Mouse (Mus musculus) layer of hippocampus, adult 2 months (tissue): ENCODE measurements at regions not wholly inside any gene's neighbourhood (a gene's known extent, or its start where the extent isn't known, plus 50 kb on each side); places are given as distances from the start of the nearest gene placed in this dataset.

ENCODE experiments used
- DNase-seq, 2 experiments: peaks; one replicate each; pipeline ENCODE4 v3.0.0; 2022; ENCODE audit warnings: low spot score in 2 of 2
- H3K27ac ChIP-seq: fragments of 200-600 bp; 2 replicates; pipeline ENCODE4 v1.8.1; 2022
- H3K4me3 ChIP-seq: fragments of 200-600 bp; 2 replicates; pipeline ENCODE4 v1.8.1; 2022; ENCODE audit warnings: mild to moderate bottlenecking
- CTCF ChIP-seq: fragments of 200-600 bp; conservative IDR thresholded peaks from 2 replicates; pipeline ENCODE4 v1.8.1; 2022; ENCODE audit warnings: antibody characterized with exemption, mild to moderate bottlenecking, moderate library complexity

DNA sequence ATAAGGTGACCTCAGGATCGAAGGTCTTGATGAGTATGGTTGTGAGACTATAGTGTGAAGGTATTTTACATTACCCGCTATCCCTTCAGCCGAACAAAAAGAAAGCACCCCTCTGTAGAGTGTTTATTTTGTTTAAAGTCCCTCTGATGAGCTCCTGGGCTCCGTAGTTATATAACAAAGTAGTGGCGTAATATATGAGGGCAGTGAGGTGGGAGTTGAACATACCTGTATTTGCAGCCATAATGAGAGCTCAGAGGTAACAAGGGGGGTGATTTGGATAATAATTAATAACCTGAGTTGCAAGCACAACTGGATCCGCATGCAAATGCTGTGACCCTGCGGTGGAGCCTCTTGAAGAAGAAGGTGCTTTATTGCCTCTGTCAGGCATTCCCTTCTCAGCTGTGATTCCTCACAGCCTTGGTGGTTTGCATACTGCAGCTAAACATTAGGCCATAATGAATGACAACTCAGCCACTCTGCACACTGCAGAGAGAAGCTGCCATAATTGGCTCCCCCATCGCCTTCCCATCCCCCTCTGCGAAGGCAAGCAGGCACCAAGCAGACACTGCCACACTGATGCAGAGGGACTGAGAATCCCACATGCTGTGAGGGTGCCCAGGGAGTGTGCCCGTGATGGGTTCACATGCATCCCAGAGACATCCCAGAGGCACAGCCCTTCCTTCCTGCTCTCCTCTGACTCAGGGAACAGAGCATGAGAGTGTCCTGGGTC is 163.3 kb downstream of the Nuf2 start:
- DNase-seq, result no peak
- TF ChIP-seq CTCF, result no peak
- Histone ChIP-seq H3K27ac (no peak overlapping the region), H3K4me3 (no peak overlapping the region)

- TF ChIP-seq CTCF, result no peak
- Histone ChIP-seq H3K27ac (no peak overlapping the region), H3K4me3 (no peak overlapping the region)
- DNase-seq, result no peak
Measured at GRCm38 (mm10) chr1:169367316-169367715, 163.9 kb downstream of the Nuf2 start.

DNA sequence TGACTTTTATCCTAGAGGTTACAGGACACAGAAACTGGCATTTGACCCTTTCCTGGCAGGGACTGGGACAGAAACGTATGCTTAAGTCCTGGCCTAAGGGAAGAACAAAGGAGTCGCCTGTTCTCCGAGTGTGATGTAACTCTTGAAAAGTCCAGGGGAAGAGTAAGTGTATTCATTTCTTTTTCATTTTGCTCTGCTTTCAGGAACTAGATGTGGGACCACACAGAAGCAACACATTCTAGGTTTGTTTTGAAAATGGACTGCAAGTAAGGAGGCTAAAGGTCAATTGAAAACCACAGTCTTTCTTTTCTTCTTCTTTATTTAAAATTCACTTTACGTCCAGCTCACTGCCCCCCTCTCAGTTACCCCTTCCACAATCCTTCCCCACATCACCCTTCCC is 168.7 kb downstream of the Nuf2 start:
- no peak overlapping the region for H3K27ac ChIP-seq
- no peak overlapping the region for H3K4me3 ChIP-seq
- DNase-seq, result no peak
- no peak for TF ChIP-seq CTCF

DNA sequence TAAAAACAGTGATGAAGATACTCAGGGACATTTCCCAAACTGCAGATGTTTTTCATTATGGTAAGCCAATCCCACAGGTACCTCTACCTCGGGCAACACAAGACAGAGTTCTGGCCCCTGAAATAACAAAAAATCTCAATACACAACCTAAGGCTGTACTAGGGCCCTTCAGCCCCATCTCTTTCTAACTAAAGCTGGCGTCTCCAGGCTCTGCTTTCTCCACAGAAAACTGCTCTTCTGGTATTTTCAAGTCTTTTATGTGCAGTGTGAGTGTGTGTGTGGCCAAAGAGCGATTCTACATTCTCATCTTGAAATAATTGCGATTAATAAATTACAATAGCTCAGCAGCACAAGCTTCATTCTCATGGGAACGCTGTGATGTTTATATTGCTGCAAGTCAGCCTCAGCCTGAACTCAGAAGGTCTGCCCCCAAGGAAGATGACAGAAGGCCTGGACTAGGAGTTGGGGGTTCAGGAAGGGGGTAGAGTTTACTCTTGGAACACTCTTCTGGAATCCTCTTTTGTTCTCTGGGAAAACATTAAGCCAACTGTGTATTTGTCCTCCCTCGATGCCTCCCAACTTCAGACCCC is 173.5 kb downstream of the Nuf2 start:
- TF ChIP-seq CTCF, result no peak
- no peak for DNase-seq
- Histone ChIP-seq H3K4me3 (no peak overlapping the region), H3K27ac (no peak overlapping the region)

DNA sequence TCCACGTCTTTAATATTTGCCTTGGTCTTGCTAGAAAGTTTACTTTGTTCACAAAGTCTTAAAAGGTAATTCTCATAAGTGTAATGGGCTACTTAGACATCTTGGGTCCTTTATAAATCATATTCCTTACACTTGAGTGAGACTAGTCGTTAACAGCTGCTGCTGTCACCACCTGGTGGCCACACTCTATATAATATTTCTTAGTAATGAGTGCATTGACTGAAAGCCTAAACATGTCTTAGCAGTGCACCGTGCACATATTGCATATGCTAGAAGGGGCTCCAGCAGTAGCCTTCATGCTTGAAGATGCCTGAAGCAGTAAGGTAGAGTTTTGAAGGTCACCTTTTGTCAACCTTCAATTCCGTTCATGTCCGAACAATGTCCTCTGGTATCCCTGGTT is 177.2 kb downstream of the Nuf2 start:
- no peak for DNase-seq
- no peak overlapping the region for H3K4me3 ChIP-seq
- H3K27ac ChIP-seq, result no peak overlapping the region
- peak; percentile 73 for TF ChIP-seq CTCF

DNA sequence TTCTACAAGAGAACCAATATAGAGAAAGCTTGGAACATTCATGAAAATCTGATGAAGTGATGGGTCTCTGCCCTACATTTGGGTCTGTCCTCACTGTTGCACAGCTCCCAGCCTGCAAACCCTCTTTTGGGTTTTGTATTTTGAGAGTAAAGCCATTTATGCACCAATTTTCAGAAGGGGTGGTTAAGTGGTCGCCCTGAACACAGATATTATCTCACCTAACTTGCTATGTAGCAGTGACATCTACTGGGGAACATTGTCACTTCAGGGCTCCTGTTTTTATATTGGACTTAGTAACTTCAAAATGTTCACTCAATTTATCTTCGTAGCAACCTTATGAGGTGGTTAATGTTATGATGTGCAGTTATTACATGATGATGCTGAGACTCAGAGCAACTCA is 183.6 kb downstream of the Nuf2 start:
- peak; percentile 38 to 47 for DNase-seq
- H3K4me3 ChIP-seq, result no peak overlapping the region
- 0 out of 2 replicates have a peak overlapping the region, but pooled peaks have one; percentile 49 for H3K27ac ChIP-seq
- TF ChIP-seq CTCF, result peak; percentile 88

- TF ChIP-seq CTCF, result no peak
- no peak overlapping the region for H3K4me3 ChIP-seq
- H3K27ac ChIP-seq, result no peak overlapping the region
- DNase-seq, result peak in 1 of 2 experiments; percentile 21
Measured at GRCm38 (mm10) chr1:169346876-169347275, 184.4 kb downstream of the Nuf2 start.

- Histone ChIP-seq H3K4me3 (no peak overlapping the region), H3K27ac (no peak overlapping the region)
- DNase-seq, result no peak
- no peak for TF ChIP-seq CTCF
Measured at GRCm38 (mm10) chr1:169341131-169341530, 190.1 kb downstream of the Nuf2 start.

DNA sequence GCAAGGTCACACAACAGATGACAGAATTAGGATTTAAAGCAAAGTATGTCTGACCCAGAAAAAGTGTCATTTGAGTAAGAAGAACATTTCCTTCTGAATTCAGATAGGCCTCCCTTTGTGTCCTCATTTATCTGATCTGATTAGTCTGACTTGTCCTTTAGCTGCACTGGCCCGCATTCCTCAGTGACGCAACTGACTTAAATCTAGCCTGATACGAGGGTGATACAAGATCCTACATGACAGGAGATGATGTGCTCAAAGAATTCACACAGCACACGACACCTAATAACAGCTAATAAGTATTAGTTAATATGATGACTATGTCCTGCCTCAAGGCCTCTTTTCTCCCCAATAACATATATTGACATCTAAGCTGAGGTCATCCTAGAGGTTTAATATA is 192.8 kb downstream of the Nuf2 start:
- no peak for TF ChIP-seq CTCF
- DNase-seq, result no peak
- H3K27ac ChIP-seq, result no peak overlapping the region
- no peak overlapping the region for H3K4me3 ChIP-seq

DNA sequence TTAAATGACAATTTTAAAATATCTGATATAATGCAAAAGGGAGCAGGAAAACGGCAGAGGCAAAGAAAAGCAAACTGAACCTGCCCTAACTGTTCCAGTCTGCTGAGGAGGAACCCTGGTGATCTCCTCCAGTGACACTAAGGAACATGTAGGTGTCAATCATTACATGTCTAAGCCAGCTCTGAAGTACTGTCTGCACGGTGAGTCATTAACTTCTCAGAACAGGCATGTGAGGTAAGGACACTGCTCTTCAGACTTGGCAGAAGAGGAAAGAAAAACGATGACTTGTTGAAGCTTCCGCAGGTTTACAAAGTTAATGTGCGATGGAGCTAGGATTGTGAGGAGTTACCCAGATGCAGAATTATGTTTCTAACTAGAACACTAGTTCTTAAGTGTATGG is 199.1 kb downstream of the Nuf2 start:
- no peak for TF ChIP-seq CTCF
- H3K4me3 ChIP-seq, result no peak overlapping the region
- no peak for DNase-seq
- no peak overlapping the region for H3K27ac ChIP-seq

DNA sequence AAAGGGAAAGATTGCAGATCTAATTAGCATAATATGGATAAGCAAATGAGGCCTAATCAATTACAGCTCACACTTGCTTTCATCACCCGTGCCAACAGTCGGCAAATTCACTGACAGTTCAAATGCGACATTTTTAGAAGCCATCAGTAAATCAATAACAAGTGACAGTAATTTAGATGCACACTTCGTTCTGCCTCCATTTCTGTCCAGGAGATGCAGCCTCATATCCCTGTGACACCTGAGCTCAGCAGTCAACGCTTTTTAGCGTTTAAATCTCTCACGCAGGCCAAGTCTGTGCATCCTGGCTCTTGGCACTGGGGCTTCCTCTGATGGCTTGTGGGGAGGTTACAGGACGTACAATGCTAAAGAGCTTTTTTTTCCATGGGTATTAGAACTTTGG is 218.0 kb downstream of the Nuf2 start:
- no peak for DNase-seq
- Histone ChIP-seq H3K27ac (no peak overlapping the region), H3K4me3 (no peak overlapping the region)
- no peak for TF ChIP-seq CTCF

- no peak for TF ChIP-seq CTCF
- H3K4me3 ChIP-seq, result no peak overlapping the region
- no peak overlapping the region for H3K27ac ChIP-seq
- DNase-seq, result no peak
Measured at GRCm38 (mm10) chr1:169283440-169283839, 247.8 kb downstream of the Nuf2 start.

DNA sequence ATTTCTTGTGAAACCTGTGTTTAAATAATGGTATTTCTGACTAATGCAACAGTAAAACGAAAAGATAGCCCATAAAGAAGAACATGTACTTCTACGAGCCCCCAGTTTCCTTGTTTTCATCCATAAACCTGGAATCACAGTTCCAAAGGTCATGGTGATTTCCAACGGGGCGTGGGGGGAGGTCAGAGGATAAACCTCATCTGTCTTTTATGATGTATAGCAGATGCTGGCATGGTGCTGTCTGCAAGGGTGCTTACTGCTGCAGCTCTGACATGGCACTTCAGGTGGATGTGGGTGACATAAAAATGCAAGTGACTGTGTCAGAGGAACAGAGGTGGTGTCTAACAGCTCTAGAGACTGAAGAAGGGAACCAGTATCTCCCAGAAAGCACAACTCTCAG is 260.5 kb downstream of the Nuf2 start:
- no peak overlapping the region for H3K4me3 ChIP-seq
- no peak for TF ChIP-seq CTCF
- DNase-seq, result no peak
- H3K27ac ChIP-seq, result no peak overlapping the region

DNA sequence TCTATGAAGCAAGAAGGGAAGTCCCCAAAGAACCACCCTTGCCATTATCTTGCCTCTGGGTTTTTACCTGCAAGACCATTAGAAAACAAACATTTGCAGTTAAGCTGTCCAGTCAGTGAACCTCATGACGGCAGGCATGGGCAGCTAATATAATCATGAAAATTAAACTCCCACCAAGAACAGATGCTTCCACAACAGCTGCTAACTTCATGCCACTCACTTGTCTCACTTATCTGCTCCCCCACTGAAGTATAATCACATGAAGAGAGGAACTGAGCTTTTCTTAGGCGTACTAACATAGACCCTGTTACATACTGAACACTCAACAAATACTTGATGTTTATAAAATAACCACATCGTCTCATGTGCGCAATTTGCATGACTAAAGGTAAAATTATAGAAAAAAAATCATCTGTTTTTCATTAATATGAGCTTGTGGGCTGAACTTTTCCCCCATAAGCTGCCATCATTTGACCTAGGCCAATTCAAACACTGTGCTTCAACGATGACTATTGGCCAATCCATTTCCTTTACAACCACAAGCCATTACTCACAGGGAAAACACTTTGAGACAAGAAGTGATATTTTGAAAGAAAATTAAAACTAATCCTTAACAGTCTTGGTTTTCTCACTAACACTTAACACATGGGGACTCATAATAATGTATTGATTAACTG is 267.1 kb downstream of the Nuf2 start:
- DNase-seq, result no peak

More for the DNA sequence above, 267.1 kb downstream of the Nuf2 start:
- Histone ChIP-seq H3K4me3 (no peak overlapping the region), H3K27ac (no peak overlapping the region)
- TF ChIP-seq CTCF, result no peak
